Mouse (Mus musculus) kidney, adult 2 months (tissue): Measurements from ENCODE around the gene Olfml2a.

ENCODE experiments used
- CTCF ChIP-seq: fragments of 200-500 bp; conservative IDR thresholded peaks from 2 replicates; pipeline ENCODE4 v1.5.1; 2011; ENCODE audit warnings: low read depth, mild to moderate bottlenecking, control low read depth, low read length, moderate library complexity, mixed read lengths; ENCODE audit not compliant: insufficient read depth, insufficient read length
- POLR2A ChIP-seq: fragments of 200-500 bp; IDR thresholded peaks from one replicate; pipeline ENCODE4 v1.6.1; 2011; ENCODE audit warnings: low read depth, low read length, control low read depth

GRCm38 (mm10) chr2:38973223-38973622, 41.4 kb downstream of the Olfml2a start:
- TF ChIP-seq CTCF = no peak
- no peak for TF ChIP-seq POLR2A
